Mouse (Mus musculus) Patski (cell line): ENCODE measurements around the gene Creb5. TPM values are rescaled to one million over a fixed set of nuclear protein-coding genes. Genes with fewer than 3 reads are reported as not detected.

Source experiments
- ATAC-seq: fragments of 100-300 bp; one replicate; pipeline ENCODE4 v1.8.0; 2021
- CTCF ChIA-PET: fragments of 350-600 bp; sonication (Branson Sonifier 250); formaldehyde crosslinking; loops from one replicate; lab custom pipeline; 2022; ENCODE audit warnings: inconsistent platforms; lab: Charles Lee
- POLR2A ChIA-PET: fragments of 350-600 bp; sonication (Branson Sonifier 250); formaldehyde crosslinking; loops from one replicate; lab custom pipeline; 2022; ENCODE audit warnings: antibody characterized with exemption, inconsistent platforms; lab: Charles Lee
- DNase-seq: peaks from one replicate; pipeline ENCODE4 v3.0.0-alpha.2; 2011; ENCODE audit warnings: low read depth, low spot score
- H3K27me3 ChIP-seq: fragments of 371-371 bp; one replicate; pipeline ENCODE4 v1.5.1; 2021
- CTCF ChIP-seq: fragments of 100-300 bp; IDR thresholded peaks from one replicate; pipeline ENCODE4 v1.5.1; 2021
- in situ Hi-C: fragments of 300-500 bp; cut with MboI; formaldehyde crosslinking; loops from 3 replicates; pipeline ENCODE4 v1.11.1; 2018; ENCODE audit warnings: low pct_unique_long_range_greater_than_20kb, mixed read lengths
- polyA plus RNA-seq: library from polyadenylated mRNA; unstranded; gene quantifications from one replicate; pipeline ENCODE4 v1.2.3, GENCODE M21; 2021

The Creb5 gene
- polyA plus RNA-seq, 1 experiment from 2014 or later, result 12.3 TPM

DNA sequence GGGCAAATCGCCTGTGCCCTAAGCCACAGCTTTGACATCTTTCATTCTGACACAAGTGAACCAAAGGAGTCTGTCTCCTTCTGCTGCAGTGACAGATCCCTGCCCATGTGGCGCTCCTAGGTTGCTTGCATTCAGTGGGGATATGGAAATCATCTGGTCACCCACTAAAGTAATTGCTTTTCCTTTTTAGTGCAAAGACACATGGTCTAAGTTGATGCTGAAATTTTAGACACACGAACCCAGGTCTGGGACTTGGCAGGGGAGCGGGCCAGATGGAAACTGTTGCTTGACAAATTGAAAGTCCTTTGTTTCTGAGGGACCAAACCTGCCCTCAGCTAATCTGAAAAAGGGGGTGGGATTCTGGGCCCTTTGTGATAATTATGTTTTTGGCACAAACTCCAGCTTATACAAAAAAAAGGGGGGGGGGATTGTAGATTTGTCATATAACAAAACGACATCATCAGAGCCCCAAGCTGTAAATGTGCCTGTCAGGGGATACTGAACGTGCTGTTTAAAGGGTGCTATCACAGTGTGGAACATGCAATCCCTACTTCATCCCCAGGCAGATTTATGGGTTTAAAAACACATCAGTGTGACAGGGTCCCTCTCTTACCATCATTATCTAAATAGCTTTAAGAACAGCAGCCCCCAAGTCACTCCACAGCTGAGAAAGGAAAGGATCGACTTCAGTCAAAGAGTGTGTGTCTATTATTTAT lies 401.9 kb downstream of the Creb5 start:
- DNase-seq (no peak), ATAC-seq (no peak)
- no peaks in the 10 kb centered on the region for H3K27me3 ChIP-seq
- in situ Hi-C loops, result no loop called here
- TF ChIP-seq CTCF, result no peak
- CTCF ChIA-PET, result interaction anchor here (1.5 kb wide), 1 partner anchor 14 kb away, joined by 5 read pairs; no protein-coding TSS in a partner anchor
- POLR2A ChIA-PET, result interaction anchor here (0.5 to 1.0 kb wide), 2 partner anchors 9 to 23 kb away, joined by 4 to 7 read pairs; no protein-coding TSS in a partner anchor

DNA sequence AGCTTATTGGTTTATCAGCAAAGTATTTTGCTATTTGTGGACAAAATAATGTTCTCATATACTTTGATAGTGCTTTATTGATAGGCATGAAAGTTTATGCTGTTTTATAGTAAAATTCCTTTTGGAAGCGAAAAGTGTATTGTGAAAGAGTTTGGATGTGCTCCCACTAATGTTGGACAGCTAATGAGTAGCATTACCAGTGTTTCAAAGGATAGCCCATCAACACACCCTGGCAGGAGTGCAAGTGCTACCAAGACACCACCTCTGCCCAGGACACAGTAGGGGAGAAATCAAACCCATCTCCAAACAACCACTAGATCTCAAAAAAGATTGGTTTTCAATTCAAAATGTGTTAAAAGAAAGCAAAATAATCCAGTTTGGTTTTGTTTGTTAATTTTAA lies 403.9 kb downstream of the Creb5 start:
- ChIA-PET CTCF (interaction anchor here (1.9 kb wide), 1 partner anchor 13 kb away, joined by 6 read pairs; no protein-coding TSS in a partner anchor), POLR2A (no interaction called here)
- in situ Hi-C loops, result no loop called here
- ATAC-seq, result no peak
- no peak for DNase-seq
- no peak for TF ChIP-seq CTCF
- no peaks in the 10 kb centered on the region for H3K27me3 ChIP-seq

DNA sequence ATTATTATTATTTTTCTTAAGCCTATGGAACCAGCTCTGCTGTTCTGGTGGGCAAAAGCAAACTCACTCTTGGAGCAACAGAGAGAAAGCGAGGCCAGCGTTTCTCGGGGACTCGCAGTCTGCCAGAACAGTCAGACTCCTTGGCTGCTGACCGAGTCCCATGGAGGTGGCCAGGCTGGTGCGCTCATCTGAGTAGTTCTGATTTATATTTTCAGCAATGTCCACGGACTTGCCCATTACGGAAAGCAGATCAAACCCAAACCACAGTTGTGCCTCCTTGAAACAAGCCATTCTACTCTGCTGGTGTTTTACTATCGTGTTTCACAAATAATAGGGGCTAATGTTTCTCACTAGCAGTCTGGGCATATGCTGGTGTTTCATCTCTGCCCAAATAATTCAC lies 408.1 kb downstream of the Creb5 start:
- CTCF ChIA-PET, result interaction anchor here (0.8 to 2.0 kb wide), 2 partner anchors 9 to 11 kb away, joined by 4 to 7 read pairs; no protein-coding TSS in a partner anchor
- H3K27me3 ChIP-seq, result no peaks in the 10 kb centered on the region
- DNase-seq, result no peak
- no peak for TF ChIP-seq CTCF
- POLR2A ChIA-PET, result no interaction called here
- in situ Hi-C loops, result no loop called here
- no peak for ATAC-seq

DNA sequence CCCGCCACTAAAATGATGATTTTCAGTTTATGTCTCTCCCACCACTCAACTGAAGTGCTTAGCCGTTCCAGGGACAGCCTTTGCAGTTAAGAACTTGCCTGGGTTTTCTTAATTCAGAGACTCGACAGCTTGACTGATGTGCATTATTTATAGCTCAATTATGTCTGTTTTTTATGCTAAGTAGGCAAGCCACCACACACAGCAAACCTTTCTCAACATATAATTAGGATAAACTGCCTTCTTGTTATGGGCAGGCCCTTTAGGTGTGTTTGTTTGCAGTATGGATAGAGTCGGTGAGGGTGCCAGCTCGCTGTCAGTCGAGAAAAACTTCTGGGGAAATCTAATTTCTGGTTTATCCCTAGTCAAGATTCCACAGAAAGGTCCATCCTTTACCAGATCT lies 409.4 kb downstream of the Creb5 start:
- POLR2A ChIA-PET, result no interaction called here
- CTCF ChIA-PET, result no interaction called here
- no peak for ATAC-seq
- in situ Hi-C loops, result no loop called here
- DNase-seq, result no peak
- no peaks in the 10 kb centered on the region for H3K27me3 ChIP-seq
- TF ChIP-seq CTCF, result no peak

DNA sequence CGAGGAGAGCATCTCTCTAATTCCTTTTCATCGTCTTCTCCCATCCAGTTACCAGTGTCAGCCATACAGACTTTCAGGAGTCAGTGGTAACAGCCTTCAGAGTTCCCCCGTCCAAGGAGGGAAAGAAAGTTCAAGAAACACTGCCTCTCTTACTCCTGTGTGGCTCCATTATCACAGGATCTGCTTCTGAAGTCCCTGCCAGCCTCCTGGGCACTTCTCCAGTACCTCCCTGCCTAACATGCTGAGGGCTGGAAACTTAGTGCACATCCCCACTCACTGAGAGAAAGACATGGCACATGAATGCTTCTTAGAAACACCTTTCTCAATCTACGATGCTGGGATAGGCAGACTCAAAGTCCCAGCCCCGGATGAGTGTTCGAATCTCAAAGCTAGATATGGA lies 409.9 kb downstream of the Creb5 start:
- H3K27me3 ChIP-seq, result no peaks in the 10 kb centered on the region
- no peak for TF ChIP-seq CTCF
- DNase-seq (no peak), ATAC-seq (no peak)
- ChIA-PET POLR2A (no interaction called here), CTCF (no interaction called here)
- in situ Hi-C loops, result no loop called here

DNA sequence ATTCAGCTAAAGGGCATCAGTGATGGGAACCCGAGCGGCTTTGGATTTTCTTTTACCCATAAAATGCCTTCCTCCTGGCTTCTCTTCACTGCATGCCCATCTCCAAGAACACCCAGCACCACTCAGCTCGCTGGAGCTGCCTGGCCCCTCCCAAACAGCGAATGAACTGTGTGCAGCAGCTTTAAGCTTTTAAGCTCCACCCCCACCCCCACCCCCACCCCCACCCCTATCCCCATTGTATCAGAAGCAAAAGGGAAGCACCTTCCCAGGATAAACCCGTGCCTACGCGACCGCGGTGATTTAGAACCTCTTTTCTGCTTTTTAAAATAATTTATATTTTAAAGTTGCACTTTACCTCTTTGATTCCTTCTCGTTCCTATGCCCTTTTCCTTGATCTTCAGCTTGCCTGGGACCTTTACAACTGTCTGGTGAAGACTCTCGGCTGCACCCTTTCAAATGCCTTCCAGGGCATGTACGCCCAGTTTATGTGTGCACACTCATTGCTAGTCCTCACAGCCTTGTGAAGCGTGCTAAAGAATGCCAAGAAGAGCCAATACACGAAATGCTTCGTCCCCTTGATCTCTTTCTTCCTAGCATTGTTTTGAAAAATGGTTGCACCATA lies 411.2 kb downstream of the Creb5 start:
- in situ Hi-C loops, result no loop called here
- CTCF ChIA-PET, result no interaction called here
- POLR2A ChIA-PET, result interaction anchor here (0.6 to 0.8 kb wide), 2 partner anchors 33 to 398 kb away, joined by 3 to 4 read pairs; no protein-coding TSS in a partner anchor
- no peak for TF ChIP-seq CTCF
- no peaks in the 10 kb centered on the region for H3K27me3 ChIP-seq
- DNase-seq (no peak), ATAC-seq (no peak)

DNA sequence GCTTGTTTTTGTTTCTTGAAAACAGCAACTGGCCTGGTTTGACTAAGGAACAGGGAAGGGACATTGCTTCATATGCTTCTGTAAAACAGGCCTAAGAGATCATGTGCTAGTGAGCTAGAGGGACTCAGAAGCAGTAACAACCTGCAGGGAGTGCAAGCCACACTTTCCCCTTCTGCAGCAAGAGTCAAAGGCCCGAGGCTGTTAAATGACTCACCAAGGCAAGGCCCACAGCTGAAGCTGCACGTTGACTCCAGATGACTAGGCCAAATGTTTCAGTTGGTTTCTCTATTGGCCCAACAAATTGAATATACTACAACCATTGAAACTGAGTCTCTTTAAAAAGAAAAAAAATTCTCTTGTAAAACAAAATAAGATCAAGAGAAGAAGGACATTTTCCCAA lies 417.4 kb downstream of the Creb5 start:
- no peak for TF ChIP-seq CTCF
- ChIA-PET CTCF (interaction anchor here (1.7 to 2.2 kb wide), 2 partner anchors 10 to 12 kb away, joined by 6 to 7 read pairs; no protein-coding TSS in a partner anchor), POLR2A (interaction anchor here (0.9 kb wide), 1 partner anchor 11 kb away, joined by 3 read pairs; no protein-coding TSS in a partner anchor)
- no peak for DNase-seq
- in situ Hi-C loops, result no loop called here
- ATAC-seq, result peak; percentile 40
- H3K27me3 ChIP-seq, result no peaks in the 10 kb centered on the region

DNA sequence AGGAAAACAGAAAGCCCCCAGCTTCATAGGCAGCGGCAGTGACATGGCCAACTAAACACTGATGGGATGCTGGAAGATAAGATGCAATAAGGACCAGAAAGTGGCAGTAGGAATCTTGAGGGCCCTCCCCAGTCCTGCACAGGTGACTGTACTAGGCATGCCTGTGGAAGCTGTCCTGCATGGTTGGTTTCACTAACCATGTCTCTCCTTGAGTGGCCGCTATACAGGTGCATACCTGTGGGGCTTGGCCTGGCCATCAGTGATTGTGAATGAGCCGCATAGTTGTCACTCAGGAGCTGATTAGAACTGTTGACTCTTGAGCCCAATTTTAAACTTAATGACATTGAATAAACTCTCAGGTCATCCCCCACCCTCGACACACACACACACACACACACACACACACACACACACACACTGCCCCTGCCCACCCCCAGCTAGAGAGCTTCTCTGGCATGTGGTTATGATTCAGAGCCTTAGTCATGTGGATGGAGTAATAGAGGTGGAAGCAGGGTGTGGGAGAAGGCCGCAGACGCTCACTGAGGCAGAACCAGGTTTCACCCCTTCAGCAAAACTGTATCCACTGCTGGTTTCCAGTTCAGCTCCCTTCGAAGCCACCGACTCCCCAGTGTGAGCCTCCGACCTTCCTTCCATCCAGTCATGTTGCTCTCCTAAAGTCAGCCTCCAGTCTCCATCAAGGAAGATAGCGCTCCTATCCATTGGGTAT lies 419.7 kb downstream of the Creb5 start:
- ATAC-seq, result peak; percentile 65
- no peak for DNase-seq
- ChIA-PET CTCF (interaction anchor here (1.0 to 1.2 kb wide), 3 partner anchors 10 to 24 kb away, joined by 4 to 5 read pairs (median 5); no protein-coding TSS in a partner anchor), POLR2A (interaction anchor here (0.6 to 0.7 kb wide), 2 partner anchors 25 to 71 kb away, joined by 3 read pairs; no protein-coding TSS in a partner anchor)
- no peak for TF ChIP-seq CTCF
- in situ Hi-C loops, result no loop called here
- no peaks in the 10 kb centered on the region for H3K27me3 ChIP-seq

DNA sequence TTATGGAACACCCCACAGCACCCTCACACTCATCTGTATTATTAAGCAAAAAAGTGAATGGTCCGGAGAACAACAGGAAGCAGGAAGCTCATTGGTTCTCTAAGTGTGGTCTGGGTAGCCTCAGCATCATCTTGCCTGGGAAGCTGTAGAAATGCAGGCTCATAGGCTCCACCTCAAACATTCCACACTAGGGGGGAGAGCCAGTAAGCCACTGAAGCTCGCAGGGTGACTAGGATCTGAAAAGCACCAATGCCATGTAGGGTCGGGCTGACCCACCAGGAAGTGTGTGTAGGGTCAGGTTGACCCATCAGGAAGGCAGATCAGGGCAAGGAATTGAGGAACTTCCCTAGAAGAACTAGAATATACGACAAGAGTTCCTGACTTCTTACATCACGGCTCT lies 420.7 kb downstream of the Creb5 start:
- ATAC-seq (no peak), DNase-seq (no peak)
- in situ Hi-C loops, result no loop called here
- CTCF ChIA-PET, result interaction anchor here (1.2 kb wide), 1 partner anchor 9 kb away, joined by 5 read pairs; no protein-coding TSS in a partner anchor
- no peaks in the 10 kb centered on the region for H3K27me3 ChIP-seq
- POLR2A ChIA-PET, result no interaction called here
- TF ChIP-seq CTCF, result no peak

DNA sequence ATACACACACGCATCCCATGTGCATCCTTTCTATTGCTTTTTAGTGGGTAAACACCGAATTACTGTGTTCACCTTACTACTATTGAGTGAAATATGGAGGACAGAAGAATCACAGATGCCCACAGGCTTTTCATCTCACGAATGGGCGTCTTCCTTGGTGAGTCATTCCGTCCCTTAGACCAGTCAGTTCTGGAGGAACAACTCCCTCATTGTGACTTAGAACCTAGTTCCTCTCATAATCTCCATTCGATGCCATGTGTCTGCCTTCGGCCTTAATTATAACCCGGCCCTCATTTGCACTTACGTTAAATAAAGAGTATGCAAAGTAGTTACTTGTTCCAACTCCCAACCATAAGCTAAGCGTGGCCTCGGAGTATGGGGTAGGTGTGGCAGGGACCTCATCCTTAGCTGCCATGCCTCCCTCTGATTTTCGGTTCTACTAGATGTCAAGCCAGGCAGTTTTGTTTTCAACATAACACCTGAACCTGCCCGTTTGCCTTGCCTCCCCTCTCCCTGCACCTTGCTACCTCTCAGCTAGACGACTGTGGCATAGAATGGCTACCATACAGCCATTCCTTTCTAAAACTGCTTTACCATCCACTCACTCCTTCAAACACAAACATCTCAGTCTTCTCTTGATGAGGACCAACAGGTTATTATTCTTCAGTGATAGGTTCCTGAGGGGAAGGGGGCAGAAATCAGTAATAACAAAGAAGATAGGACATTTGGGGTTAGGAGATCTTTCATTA lies 422.8 kb downstream of the Creb5 start:
- in situ Hi-C loops, result no loop called here
- no peak for TF ChIP-seq CTCF
- ChIA-PET POLR2A (no interaction called here), CTCF (no interaction called here)
- DNase-seq (no peak), ATAC-seq (no peak)
- no peaks in the 10 kb centered on the region for H3K27me3 ChIP-seq
